Mouse (Mus musculus) kidney, postnatal 0 days (tissue): ENCODE measurements at regions not wholly inside any gene's neighbourhood (a gene's known extent, or its start where the extent isn't known, plus 50 kb on each side); places are given as distances from the start of the nearest gene placed in this dataset.

Experiments
- ATAC-seq: fragments of 200-750 bp; cut with Nextera tagmentation; replicated peaks from 2 replicates; pipeline ENCODE4 v1.8.0; 2017; ENCODE audit warnings: low read depth, moderate number of reproducible peaks, moderate TSS enrichment, moderate library complexity; ENCODE audit not compliant: low FRiP score
- DNase-seq: peaks from one replicate; pipeline ENCODE4 v3.0.0-alpha.2; 2016; ENCODE audit warnings: low spot score
- H3K27ac ChIP-seq: fragments of 300-500 bp; sonication (generic); 2 replicates; pipeline ENCODE4 v1.5.1; 2014; ENCODE audit warnings: mild to moderate bottlenecking
- H3K27me3 ChIP-seq: fragments of 300-500 bp; sonication (generic); 2 replicates; pipeline ENCODE4 v1.6.1; 2014; ENCODE audit warnings: low read length, mixed read lengths; ENCODE audit not compliant: insufficient read depth
- H3K36me3 ChIP-seq: fragments of 300-500 bp; sonication (generic); 2 replicates; pipeline ENCODE4 v1.6.1; 2014; ENCODE audit warnings: low read length, mixed read lengths; ENCODE audit not compliant: insufficient read depth
- H3K4me1 ChIP-seq: fragments of 300-500 bp; sonication (generic); replicated peaks from 2 replicates; pipeline ENCODE4 v1.6.1; 2014; ENCODE audit warnings: antibody characterized with exemption, low read length, mixed read lengths; ENCODE audit not compliant: insufficient read depth
- H3K4me2 ChIP-seq: fragments of 300-500 bp; sonication (generic); 2 replicates; pipeline ENCODE4 v1.6.1; 2014; ENCODE audit warnings: mild to moderate bottlenecking, low read length, moderate library complexity, mixed read lengths
- H3K4me3 ChIP-seq: fragments of 300-500 bp; sonication (generic); replicated peaks from 2 replicates; pipeline ENCODE4 v1.5.1; 2014; ENCODE audit warnings: low read depth, low read length
- H3K9ac ChIP-seq: fragments of 300-500 bp; sonication (generic); 2 replicates; pipeline ENCODE4 v1.6.1; 2014; ENCODE audit warnings: low read depth, low read length
- H3K9me3 ChIP-seq: fragments of 300-500 bp; sonication (generic); replicated peaks from 2 replicates; pipeline ENCODE4 v1.6.1; 2016; ENCODE audit warnings: low read length, inconsistent platforms, mixed read lengths
- CTCF ChIP-seq: IDR thresholded peaks from 2 replicates; pipeline ENCODE4 v1.5.1; 2016; ENCODE audit warnings: antibody characterized with exemption, low read depth, mild to moderate bottlenecking, moderate library complexity
- WGBS: fragments of 180-500 bp; shearing (Covaris S2); extraction: QIAGEN DNeasy Blood & Tissue Kit; methylation state at CpG from one replicate; pipeline ENCODE4 v1.1.7; 2014; 5-methylcytosine and 5-hydroxymethylcytosine counted together

DNA sequence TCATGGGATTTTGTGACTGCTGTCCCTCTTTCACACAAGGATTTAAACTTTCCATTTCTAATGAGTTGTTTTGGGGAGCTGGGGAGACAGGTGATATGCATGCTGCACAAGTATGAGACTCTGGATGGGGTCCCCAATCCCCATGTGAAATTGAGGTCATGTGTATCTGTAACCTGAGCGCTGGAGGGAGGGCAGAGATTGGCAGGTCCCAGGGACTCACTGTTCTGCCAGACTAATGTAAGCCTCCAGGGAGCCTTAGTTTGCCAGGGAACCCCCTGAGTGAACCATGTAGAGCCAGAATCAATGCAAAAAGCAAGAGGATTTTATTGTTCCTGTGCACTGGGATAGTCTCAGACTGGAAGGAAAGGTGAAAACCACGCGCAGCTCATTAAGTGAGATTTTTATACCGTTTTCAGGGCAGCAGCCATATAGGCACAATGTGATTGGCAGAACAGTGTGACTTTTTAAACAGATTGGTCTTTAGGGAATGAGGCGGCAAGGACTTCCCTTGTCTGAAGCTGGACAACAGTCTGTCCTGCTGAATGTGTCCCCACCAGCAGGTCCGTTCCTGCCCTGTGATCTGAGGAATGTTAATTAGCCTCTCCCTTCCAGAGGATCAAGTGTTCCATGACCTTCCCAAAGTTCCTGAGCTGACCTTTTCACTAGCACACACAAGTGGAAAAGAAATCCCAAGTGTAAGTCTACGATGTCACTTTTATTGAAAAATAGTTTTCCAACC, 59.9 kb upstream of the Oxgr1 start:
- DNase-seq (peak; percentile 47), ATAC-seq (peak; percentile 84)
- Histone ChIP-seq H3K4me2 (no peak overlapping the region), H3K36me3 (no peaks in the 10 kb centered on the region), H3K27ac (peak overlapping the region; percentile 60), H3K9me3 (no peaks in the 10 kb centered on the region), H3K4me1 (0 out of 2 replicates have a peak, but pooled peaks cover 8% of the 10 kb centered on the region), H3K4me3 (no peak overlapping the region), H3K27me3 (no peaks in the 10 kb centered on the region), H3K9ac (no peak overlapping the region)
- WGBS, result 30% methylated on average over 7 of the region's 7 CpGs
- no peak for TF ChIP-seq CTCF

DNA sequence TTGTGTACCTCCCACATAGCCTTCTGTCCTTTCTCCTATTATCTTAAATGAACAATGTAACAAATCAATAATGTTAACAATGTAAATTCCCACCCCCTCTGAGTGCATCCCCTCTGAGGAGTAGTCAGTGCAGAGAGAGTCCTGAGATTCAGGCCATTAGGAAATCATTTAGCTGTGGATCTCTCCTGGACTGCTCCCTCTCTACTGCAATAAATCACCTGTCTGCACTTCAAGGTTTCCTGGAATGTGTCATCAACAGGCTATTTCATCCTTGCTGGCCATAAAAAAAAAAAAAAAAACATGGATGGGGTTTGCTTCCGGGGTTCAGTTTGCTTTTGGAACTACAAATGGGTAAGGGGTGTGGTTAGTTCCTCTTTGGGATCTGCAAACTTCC, 60.5 kb upstream of the Oxgr1 start:
- peak; percentile 93 for ATAC-seq
- Histone ChIP-seq H3K4me1 (0 out of 2 replicates have a peak, but pooled peaks cover 8% of the 10 kb centered on the region), H3K4me3 (no peak overlapping the region), H3K9me3 (no peaks in the 10 kb centered on the region), H3K36me3 (no peaks in the 10 kb centered on the region), H3K4me2 (no peak overlapping the region), H3K9ac (no peak overlapping the region), H3K27ac (no peak overlapping the region), H3K27me3 (no peaks in the 10 kb centered on the region)
- peak; percentile 79 for DNase-seq
- WGBS, result 5% methylated on average over 1 of the region's 1 CpGs
- no peak for TF ChIP-seq CTCF

DNA sequence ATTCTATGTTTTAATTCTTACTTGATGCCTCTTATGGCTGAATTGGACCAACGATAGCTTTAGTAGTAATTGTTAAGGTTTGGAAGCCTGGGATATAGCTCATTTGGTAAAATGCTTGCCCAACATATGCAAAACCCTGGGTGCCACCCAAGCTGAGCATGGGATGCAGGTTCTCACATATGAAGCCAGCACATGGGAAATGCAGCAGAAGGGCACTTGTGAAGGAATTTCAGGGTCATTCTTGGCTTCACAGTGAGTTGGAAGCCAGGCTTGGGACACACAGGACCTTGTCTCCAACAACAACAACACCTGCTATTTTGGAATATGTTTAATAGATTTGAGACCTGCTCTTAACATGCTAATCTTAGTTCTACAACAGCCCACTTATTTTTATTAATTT, 67.6 kb upstream of the Oxgr1 start:
- no peak for TF ChIP-seq CTCF
- Histone ChIP-seq H3K9ac (no peak overlapping the region), H3K27ac (no peak overlapping the region), H3K27me3 (no peaks in the 10 kb centered on the region), H3K4me2 (no peak overlapping the region), H3K4me3 (no peak overlapping the region), H3K9me3 (no peaks in the 10 kb centered on the region), H3K36me3 (no peaks in the 10 kb centered on the region), H3K4me1 (no peaks in the 10 kb centered on the region)
- DNase-seq (no peak), ATAC-seq (no peak)
- 97% methylated on average over 1 of the region's 1 CpGs for WGBS

DNA sequence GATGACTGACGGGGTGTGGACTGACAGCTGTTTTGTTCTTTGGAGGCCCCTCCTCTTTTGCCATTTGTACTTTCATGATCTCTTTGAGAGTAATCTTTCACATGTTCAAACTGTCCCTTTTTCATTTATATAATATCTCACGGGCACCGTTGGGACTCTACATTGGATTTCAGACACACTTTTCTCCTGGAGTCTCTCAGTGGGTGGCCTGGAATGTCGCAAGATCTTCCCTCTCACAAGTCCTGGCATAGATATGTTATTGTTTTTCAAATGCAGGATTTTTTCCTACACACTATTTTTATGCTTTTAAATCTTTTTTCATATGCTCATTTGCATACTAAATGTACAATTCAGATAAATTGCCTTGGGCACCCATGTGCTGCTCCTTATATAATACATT, 71.1 kb upstream of the Oxgr1 start:
- WGBS, result 82% methylated on average over 4 of the region's 4 CpGs
- Histone ChIP-seq H3K36me3 (no peaks in the 10 kb centered on the region), H3K4me2 (no peak overlapping the region), H3K9me3 (no peaks in the 10 kb centered on the region), H3K27ac (no peak overlapping the region), H3K27me3 (no peaks in the 10 kb centered on the region), H3K9ac (no peak overlapping the region), H3K4me1 (no peaks in the 10 kb centered on the region), H3K4me3 (no peak overlapping the region)
- no peak for DNase-seq
- no peak for TF ChIP-seq CTCF
- ATAC-seq, result no peak

DNA sequence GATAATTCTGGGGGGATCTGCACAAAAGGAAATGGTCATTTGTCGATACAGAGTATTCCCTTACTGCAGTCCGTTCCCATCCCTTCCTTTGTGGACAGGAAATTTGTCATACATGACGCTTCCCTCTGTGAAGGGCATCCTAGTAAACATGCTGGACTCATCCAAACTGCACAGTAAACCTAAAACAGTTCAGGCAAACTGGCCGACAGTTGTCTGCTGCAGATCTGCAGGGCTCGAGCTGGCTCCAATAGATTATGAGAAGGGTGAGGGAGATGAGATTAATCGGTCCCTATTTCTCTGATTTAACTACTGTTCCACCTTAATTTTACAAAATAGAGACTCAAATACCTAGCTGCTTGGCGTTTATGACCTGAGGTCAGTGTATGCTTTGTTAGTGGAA, 76.3 kb upstream of the Oxgr1 start:
- no peaks in the 10 kb centered on the region for H3K4me1 ChIP-seq
- H3K9me3 ChIP-seq, result no peaks in the 10 kb centered on the region
- no peak overlapping the region for H3K4me3 ChIP-seq
- no peak overlapping the region for H3K4me2 ChIP-seq
- H3K9ac ChIP-seq, result no peak overlapping the region
- ATAC-seq (no peak), DNase-seq (no peak)
- 85% methylated on average over 7 of the region's 7 CpGs for WGBS
- no peaks in the 10 kb centered on the region for H3K36me3 ChIP-seq
- no peaks in the 10 kb centered on the region for H3K27me3 ChIP-seq
- TF ChIP-seq CTCF, result no peak
- no peak overlapping the region for H3K27ac ChIP-seq

DNA sequence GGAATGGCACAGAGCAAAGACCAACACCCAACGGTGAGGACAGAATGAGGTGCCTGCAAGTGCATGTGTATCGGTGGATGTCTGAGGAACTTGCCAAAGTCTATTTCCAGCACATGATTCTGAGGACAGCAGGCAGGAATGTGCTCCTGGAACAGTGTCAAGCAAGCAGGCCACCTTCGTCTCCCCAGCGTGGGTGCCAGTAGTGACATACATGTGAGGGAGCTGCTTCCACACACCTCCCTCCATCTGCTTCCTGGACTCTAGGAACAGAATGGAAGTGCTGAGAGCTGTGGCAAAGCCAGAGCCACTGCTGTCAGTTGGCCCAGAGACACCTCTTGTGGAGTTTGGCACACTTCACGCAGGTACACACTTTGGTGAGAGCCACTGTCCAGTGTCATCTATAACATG, 76.9 kb upstream of the Oxgr1 start:
- no peaks in the 10 kb centered on the region for H3K36me3 ChIP-seq
- H3K4me2 ChIP-seq, result no peak overlapping the region
- no peak for TF ChIP-seq CTCF
- 84% methylated on average over 5 of the region's 5 CpGs for WGBS
- no peak overlapping the region for H3K4me3 ChIP-seq
- no peaks in the 10 kb centered on the region for H3K4me1 ChIP-seq
- ATAC-seq, result no peak
- no peaks in the 10 kb centered on the region for H3K27me3 ChIP-seq
- H3K9me3 ChIP-seq, result no peaks in the 10 kb centered on the region
- DNase-seq, result no peak
- no peak overlapping the region for H3K27ac ChIP-seq
- no peak overlapping the region for H3K9ac ChIP-seq

DNA sequence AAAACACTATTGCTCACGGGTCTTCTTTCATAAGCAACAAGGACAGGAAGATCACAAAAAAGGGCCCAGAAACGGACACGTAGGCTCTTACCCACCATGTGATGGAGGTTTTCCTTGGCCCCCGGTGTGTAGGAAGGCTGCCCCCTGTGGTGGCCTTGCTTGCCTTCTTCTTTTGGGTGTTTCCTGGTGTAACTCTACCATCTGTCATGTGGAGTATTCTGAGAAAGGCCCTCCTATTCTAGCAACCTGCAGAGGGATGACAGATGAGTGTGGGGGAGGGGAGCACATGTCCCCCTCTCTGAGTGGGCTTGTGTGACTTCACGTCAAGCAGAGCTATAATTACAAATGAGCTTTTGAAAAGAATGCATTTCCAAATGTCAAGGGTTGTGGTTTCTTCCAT, 77.3 kb upstream of the Oxgr1 start:
- 71% methylated on average over 5 of the region's 5 CpGs for WGBS

More for the DNA sequence above, 77.3 kb upstream of the Oxgr1 start:
- no peak overlapping the region for H3K4me3 ChIP-seq
- H3K4me2 ChIP-seq, result no peak overlapping the region
- 0 out of 2 replicates have a peak, but pooled peaks have one; percentile 6 for TF ChIP-seq CTCF
- no peaks in the 10 kb centered on the region for H3K9me3 ChIP-seq
- H3K4me1 ChIP-seq, result no peaks in the 10 kb centered on the region
- H3K36me3 ChIP-seq, result no peaks in the 10 kb centered on the region
- no peak overlapping the region for H3K9ac ChIP-seq
- no peak for ATAC-seq
- no peaks in the 10 kb centered on the region for H3K27me3 ChIP-seq
- H3K27ac ChIP-seq, result no peak overlapping the region
- DNase-seq, result no peak
